Mouse (Mus musculus): ENCODE data around the gene Ank3. TPM values are rescaled to one million over a fixed set of nuclear protein-coding genes. Genes with fewer than 3 reads are reported as not detected.

Ank3 gene
- total RNA-seq, 2 experiments from 2014 or later, result 459 to 516 TPM

GRCm38 (mm10) chr10:69858011-69858410, 459.4 kb downstream of the Ank3 start:
- no peak for DNase-seq

- peak in 1 of 2 experiments; percentile 50 for DNase-seq
These were observed 460.5 kb downstream of the Ank3 start for GRCm38 (mm10) chr10:69858897-69859605.

GRCm38 (mm10) chr10:69859848-69860479, 461.4 kb downstream of the Ank3 start:
- no peak for DNase-seq

- DNase-seq, result no peak
These were observed 464.3 kb downstream of the Ank3 start for GRCm38 (mm10) chr10:69862829-69863228.

DNA sequence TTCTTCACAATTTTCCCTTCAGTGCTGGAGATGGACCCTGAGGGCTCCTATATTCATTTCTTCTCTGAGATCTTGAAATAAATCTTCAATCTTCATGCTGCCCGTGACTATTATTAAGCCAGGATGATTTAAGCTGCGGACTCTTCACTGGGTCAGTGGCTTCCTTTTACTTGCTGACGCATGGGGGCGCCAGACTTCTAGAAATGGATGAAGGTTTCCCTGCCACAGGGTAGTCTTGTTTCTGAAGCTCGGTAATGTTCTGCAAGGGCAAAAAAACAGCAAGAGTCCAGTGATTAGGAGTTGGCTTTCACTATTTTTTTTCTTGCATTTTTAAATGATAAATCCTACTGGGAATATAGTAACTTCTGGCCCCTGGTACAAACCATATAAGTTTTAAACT, 471.8 kb downstream of the Ank3 start:
- peak; percentile 60 to 67 for DNase-seq

DNA sequence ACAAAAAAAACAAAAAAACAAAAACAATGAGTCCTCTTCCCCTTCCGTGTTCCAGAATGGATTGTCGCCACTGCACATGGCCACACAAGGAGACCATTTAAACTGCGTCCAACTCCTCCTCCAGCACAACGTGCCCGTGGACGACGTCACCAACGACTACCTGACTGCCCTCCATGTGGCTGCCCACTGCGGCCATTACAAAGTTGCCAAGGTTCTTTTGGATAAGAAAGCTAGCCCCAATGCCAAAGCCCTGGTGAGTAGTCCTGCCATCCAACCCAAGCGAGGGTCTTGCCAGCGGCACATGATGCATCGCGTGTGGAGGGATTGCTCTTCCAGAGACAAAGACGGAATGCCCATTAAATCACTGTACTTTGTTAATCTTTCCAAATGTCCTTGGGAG, 472.4 kb downstream of the Ank3 start:
- DNase-seq, result no peak

DNA sequence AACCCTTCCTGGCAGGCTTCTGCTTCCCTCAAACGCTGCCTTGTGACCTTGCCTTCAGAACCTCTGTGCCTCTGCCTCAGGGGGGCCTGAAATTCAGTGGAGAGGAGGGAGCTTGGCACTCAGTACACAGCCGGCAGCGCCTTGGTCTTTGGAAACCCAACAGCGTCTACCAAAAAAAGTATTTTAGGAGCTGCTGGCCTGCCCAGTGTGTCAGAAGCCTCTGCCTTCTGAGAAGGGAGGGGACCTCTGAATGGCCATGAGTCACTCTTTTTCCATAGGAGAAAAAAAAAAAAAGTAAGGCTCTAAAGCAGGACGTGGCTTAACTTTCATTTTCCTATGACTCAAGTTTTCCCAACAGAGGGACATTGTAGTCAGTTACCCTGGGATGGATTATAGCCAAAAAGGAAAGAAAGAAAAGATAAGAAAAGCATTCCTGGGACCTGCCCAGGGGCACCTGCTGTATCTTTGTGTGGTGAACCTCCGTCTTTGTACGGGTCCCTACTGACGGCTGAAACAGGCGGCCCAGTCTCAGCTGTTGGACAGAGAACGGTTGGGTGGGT, 473.7 kb downstream of the Ank3 start:
- no peak for DNase-seq

- no peak for DNase-seq
These were observed 474.3 kb downstream of the Ank3 start for GRCm38 (mm10) chr10:69872892-69873291.

DNA sequence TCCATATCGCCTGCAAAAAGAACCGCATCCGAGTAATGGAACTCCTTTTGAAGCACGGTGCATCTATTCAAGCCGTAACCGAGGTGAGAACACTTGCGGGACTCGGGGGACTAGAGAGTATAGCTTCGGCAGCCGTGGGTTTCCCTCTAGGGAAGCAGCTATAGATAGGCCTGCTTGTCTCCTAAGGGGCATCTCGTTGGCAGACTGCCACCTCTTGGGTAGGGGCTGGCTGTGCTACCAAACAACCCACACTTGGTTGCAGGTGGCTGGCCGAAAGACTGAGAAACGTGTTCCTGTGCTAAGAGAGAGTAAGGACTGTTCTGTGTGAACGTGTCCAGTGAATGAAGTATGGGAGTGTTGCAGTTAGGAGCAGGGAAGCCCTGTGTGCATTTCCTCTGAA, 476.2 kb downstream of the Ank3 start:
- DNase-seq, result no peak

DNA sequence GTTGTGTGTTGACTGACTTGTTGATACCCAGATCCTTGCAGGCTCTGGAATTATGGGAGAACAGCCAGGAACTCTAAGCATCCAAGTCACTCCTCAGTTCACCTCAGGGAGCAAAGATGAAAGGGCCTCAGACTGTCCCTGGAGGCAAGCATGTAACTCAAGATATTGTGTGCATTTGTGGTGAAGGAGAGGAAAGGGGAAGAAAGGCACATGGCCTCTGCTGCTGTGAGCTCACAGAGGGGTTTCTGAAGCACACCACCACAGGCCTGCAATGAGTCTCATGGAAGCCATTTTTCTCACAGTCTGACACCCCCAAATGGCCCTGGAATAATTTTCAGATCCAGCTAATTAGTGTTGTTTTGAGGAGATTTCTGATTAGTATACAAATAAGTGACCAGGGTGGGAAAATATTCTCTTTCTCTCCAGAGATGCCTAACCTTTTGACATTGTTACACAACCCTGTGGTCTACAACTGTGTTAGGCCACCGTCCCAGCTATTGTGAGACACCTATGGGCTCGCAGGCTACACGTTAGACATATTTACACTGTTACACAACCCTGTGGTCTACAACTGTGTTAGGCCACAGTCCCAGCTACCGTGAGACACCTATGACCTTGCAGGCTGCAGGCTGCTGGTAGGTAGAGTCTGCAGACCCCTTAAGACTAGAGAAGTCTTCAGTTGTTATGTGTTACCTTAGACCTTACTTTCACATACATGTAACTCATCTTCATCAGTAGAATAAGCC, 485.5 kb downstream of the Ank3 start:
- no peak for DNase-seq

- no peak for DNase-seq
These were observed 489.8 kb downstream of the Ank3 start for GRCm38 (mm10) chr10:69888399-69888798.

GRCm38 (mm10) chr10:69889779-69890178, 491.2 kb downstream of the Ank3 start:
- no peak for DNase-seq

GRCm38 (mm10) chr10:69890389-69890985, 491.9 kb downstream of the Ank3 start:
- DNase-seq, result no peak

DNA sequence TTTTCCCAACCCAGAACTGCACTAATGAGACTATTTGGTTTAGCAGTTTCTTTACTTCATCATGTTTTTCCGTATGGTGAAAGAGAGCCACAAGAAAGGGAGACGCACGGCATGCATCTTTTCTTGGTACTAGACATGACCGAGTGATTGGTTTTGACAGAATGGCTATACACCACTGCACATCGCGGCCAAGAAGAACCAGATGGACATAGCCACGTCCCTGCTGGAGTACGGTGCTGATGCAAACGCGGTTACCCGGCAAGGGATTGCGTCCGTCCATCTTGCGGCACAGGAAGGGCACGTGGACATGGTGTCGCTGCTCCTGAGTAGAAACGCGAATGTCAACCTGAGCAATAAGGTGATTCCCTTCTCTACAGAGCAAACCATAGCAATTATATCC, 493.6 kb downstream of the Ank3 start:
- no peak for DNase-seq

DNA sequence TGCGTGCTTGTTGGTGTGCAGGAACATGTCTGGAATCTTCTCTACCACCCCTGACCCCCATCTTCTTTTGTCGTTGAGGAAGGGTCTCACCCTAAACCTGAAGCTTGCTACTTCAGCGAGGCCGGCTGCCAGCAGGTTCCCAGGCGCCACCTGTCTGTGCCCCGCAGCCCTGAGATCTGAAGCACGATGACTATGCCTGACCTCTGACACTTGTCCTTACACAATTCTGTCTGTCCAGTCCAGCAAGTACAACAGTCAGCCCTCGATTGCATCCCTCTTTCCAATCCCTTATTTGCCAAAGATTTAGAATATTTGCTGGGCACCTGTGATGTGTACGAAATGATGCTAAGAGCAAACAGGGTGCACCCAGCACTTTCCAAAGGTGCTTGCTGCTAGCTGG, 497.0 kb downstream of the Ank3 start:
- DNase-seq, result no peak

DNA sequence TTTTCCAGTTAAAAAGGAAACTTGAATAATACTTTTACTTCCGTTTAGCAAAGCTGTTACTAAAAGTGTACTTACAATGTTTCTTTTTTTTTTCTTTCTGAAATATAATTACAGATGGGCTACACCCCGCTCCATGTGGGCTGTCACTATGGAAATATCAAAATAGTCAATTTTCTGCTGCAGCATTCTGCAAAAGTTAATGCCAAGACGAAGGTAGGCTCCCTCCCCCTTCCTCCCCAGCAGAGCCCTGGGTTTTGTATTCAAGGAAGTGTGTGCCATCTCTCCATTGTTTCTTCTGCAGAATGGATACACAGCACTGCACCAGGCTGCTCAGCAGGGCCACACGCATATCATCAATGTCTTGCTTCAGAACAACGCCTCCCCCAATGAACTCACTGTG, 499.4 kb downstream of the Ank3 start:
- DNase-seq, result peak; percentile 32 to 36

GRCm38 (mm10) chr10:69898821-69899220, 500.2 kb downstream of the Ank3 start:
- DNase-seq, result no peak

DNA sequence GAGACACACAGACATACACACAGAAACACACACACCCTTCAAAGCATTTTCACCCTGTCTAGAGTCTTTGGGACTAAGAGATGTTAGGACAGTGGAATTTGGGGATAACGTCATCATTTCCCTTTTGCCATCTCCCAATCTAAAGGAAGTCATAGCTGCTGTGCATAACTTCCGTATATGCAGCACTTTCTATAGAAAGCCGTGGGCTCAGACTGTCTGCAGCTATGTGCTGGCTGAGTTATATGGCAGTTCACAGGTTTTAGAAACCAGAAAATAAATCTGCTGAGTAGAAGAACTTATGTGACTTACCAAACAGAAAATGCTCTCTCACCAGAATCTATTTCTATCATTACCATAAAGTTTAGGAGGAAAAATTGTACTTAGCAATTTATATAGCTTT, 501.2 kb downstream of the Ank3 start:
- DNase-seq, result no peak

GRCm38 (mm10) chr10:69902024-69902423, 503.5 kb downstream of the Ank3 start:
- DNase-seq, result no peak

DNA sequence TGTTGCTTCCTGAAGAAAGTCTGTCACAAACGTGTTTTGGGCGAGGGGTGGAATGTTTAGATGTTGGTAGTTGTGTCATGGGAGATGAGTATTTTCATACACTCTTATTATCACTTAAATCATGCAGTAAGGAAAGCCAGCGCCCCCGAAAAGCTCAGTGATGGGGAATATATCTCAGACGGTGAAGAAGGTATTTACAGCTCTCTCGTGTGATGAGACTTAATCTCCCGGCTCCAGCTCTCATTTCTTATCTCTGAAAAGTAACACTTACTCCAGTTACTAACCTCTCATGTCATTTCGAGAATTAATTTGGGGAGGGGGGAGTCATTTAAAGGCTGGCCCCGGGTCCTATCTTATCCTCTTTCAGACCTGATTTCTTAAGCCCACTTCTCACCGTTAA, 505.7 kb downstream of the Ank3 start:
- no peak for DNase-seq

DNA sequence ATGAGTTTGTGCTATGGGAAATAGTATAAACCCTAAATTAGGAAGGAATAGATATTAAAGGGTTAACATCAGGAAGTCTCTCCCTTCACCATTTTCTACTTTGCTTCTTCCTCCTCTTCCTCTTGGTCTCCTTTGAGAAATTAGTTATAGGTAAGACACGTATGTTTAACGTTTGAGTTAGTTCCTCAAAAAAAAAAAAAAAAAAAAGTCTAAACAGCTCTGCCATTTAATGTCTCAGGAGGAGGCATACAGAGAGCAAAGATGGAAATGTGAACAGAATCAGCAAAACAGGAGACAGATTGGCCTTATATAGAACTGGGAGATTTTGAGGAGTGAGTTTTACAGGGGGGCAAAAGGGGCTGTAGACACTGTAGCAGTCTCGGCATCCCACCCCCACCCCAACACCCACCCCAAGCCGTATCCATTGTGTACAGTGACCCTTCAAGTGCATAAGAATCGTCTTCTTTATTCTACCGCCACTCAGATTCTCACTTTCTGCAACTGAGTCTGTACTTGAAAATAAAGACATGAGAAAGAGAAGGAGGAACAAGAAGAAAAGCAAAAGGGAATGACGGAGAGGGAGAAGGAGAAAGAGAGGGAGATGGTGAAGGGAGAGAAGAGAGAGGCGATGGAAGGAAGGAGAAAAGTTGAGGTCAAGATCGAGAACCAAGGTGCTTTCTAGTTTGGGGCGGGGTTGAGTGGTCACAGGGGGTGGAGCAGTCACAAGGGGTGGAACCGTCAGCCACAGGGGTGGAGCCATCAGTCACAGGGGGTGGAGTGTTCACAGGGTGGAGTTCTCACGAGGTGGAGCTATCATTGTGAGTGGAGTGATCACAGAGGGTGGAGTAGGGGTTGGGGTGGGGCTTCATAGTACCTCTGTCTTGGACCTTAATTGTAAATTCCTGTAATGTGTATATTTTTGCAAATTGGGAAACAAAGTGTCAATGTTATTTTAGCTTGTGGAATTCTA, 509.5 kb downstream of the Ank3 start:
- DNase-seq, result no peak

DNA sequence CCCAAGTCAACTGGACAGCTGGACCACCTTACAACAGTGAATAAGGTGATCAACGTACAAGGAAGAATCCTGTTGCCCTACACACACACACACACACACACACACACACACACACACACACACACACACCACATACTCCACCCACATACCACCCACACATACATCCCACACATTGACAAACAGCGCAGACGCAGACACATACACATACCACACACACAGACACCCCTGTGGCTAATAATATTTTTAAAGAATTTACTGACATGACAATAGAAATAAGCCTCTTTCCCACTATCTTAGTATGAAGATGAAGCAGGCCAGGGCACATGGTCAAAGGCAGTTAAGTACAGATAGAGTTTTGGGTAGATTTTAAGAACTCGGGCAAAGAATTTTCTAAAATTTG, 511.3 kb downstream of the Ank3 start:
- no peak for DNase-seq
